10 mouse cellular contexts compared by ENCODE assay signal in genomic region chr17:5804370-5805150, GRCm38 (mm10). TPM values are rescaled to one million over a fixed set of nuclear protein-coding genes. Genes with fewer than 3 reads are reported as not detected.
DNase-seq lines count a peak whose midpoint lies in the region; ATAC-seq and TF ChIP-seq lines count a peak whose summit lies in the region.
"Had no signal": no experiment of that assay in that cellular context is flagged by ENCODE, and none has a peak within 500 bp of the region (broad histone marks: within the 10 kb centered on the region; RNA-seq: fewer than 3 reads in every experiment).

No protein-coding gene starts in this region.

- no peaks in the 10 kb centered on the region for H3K27me3 ChIP-seq in liver, postnatal 0 days (ENCODE audit: insufficient read depth, low read length)
- no peaks in the 10 kb centered on the region for H3K27me3 ChIP-seq in midbrain, embryonic 10.5 days (ENCODE audit: low read depth, poor library complexity, severe bottlenecking)
- H3K27me3 ChIP-seq: hindbrain, embryonic 15.5 days had no signal

- H3K4me3 ChIP-seq in liver, postnatal 0 days (ENCODE audit: low read depth, low read length): no peak overlapping the region
- no peak overlapping the region for H3K4me3 ChIP-seq in midbrain, embryonic 10.5 days
- H3K4me3 ChIP-seq: hindbrain, embryonic 15.5 days had no signal

- WGBS in liver, postnatal 0 days (ENCODE audit: insufficient replicate concordance): 64% methylated on average over 12 of the region's 12 CpGs
- 93% methylated on average over 12 of the region's 12 CpGs for WGBS in midbrain, embryonic 10.5 days

- no peak for TF ChIP-seq EP300 in liver, postnatal 0 days (IDR thresholded peaks at IDR 0.05; ENCODE audit: low read depth)

- no peak for TF ChIP-seq CTCF in liver, postnatal 0 days (IDR thresholded peaks at IDR 0.05; ENCODE audit: low read depth)

- no peak overlapping the region for H3K27ac ChIP-seq in liver, postnatal 0 days (ENCODE audit: low read depth)
- no peak overlapping the region for H3K27ac ChIP-seq in midbrain, embryonic 10.5 days (replicated peaks)
- H3K27ac ChIP-seq: hindbrain, embryonic 15.5 days had no signal

- no peak overlapping the region for H3K4me2 ChIP-seq in liver, postnatal 0 days (ENCODE audit: low read depth, low read length)
- H3K4me2 ChIP-seq: hindbrain, embryonic 15.5 days had no signal

- H3K4me1 ChIP-seq in liver, postnatal 0 days (ENCODE audit: insufficient read depth): peaks cover 39% of the 10 kb centered on the region
- H3K4me1 ChIP-seq in midbrain, embryonic 10.5 days: no peaks in the 10 kb centered on the region
- H3K4me1 ChIP-seq: hindbrain, embryonic 15.5 days had no signal

- no peaks in the 10 kb centered on the region for H3K9me3 ChIP-seq in liver, postnatal 0 days (ENCODE audit: low read length)
- H3K9me3 ChIP-seq in midbrain, embryonic 10.5 days (replicated peaks): no peaks in the 10 kb centered on the region
- H3K9me3 ChIP-seq: hindbrain, embryonic 15.5 days had no signal

- H3K36me3 ChIP-seq in liver, postnatal 0 days (replicated peaks; ENCODE audit: insufficient read depth, low read length): no peaks in the 10 kb centered on the region
- no peaks in the 10 kb centered on the region for H3K36me3 ChIP-seq in midbrain, embryonic 10.5 days
- H3K36me3 ChIP-seq: hindbrain, embryonic 15.5 days had no signal

- peak; percentile 2 for DNase-seq in liver
- DNase-seq in liver, postnatal 0 days: no peak
- DNase-seq in T-cell, adult 2 months (ENCODE audit: low spot score): peak; percentile 79
- peak; percentile 72 for DNase-seq in fibroblast of lung, adult 2 months (ENCODE audit: low read depth)
- DNase-seq in skeletal muscle tissue, adult 2 months (ENCODE audit: low read depth, low spot score): peak; percentile 48
- DNase-seq in midbrain, embryonic 10.5 days (ENCODE audit: low spot score): no peak
- no peak for DNase-seq in Muller cell, postnatal 12 days (ENCODE audit: inconsistent ontology term)
- DNase-seq: cerebellum, postnatal 25 days had no signal

- ATAC-seq in liver, postnatal 0 days: no peak
- no peak for ATAC-seq in cerebellum, adult (ENCODE audit: insufficient number of reproducible peaks, low FRiP score, low TSS enrichment)

- H3K9ac ChIP-seq in liver, postnatal 0 days (replicated peaks): no peak overlapping the region
- H3K9ac ChIP-seq: hindbrain, embryonic 15.5 days had no signal

RNA-seq across cellular contexts. Expression of gene Snx9, which starts 36.6 kb away (rescaled TPM):
- polyA plus RNA-seq in liver, postnatal 0 days (2015; fragmentation: Nextera tagmentation; extraction: Ambion mirVana): 13.1 and 13.5 TPM in 2 replicates
- 14.2 and 15.3 TPM in 2 replicates for polyA plus RNA-seq in midbrain, embryonic 10.5 days (2016; fragmentation: Nextera tagmentation; extraction: Ambion mirVana)

Comparison
In these comparisons a context has a peak if more than half of its experiments do, and no peak if none do; other contexts are left out.
1. DNase-seq: peak in liver (single experiment), T-cell, adult 2 months (single experiment), fibroblast of lung, adult 2 months (single experiment) and skeletal muscle tissue, adult 2 months (single experiment); none in liver, postnatal 0 days (single experiment), midbrain, embryonic 10.5 days (single experiment) and Muller cell, postnatal 12 days (single experiment).